7 mouse cellular contexts compared by ENCODE assay signal in the genomic region with DNA sequence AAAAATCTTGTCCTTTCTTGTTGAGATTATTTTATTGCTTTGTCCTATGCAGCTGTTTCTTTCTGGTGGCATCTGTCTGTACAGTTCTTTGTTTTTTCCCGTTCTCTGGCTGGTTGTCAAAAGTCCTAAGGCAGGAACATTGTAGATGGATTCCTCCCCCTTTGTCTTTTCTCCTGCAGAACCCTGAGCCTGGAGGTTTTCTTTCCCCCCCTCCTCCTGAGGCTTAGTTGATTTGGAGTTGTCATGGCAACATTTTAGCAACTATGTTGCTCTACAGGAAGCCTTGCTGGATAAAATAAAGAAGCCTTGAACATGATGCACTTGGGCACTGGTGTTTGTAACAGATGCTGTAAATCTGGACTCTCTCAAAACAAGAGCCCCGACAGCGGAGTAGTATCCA. TPM values are rescaled to one million over a fixed set of nuclear protein-coding genes. Genes with fewer than 3 reads are reported as not detected.
A peak's percentile ranks its signal among the peaks of the same experiment; 100 is the strongest.
DNase-seq lines count a peak whose midpoint lies in the region; ATAC-seq lines count a peak whose summit lies in the region.

No protein-coding gene starts in this region.

- no peaks in the 10 kb centered on the region for H3K27me3 ChIP-seq in neural tube, embryonic 11.5 days (ENCODE audit: control insufficient read depth, insufficient read depth, low read length)
- H3K27me3 ChIP-seq in forebrain, embryonic 16.5 days (replicated peaks; ENCODE audit: control insufficient read depth, insufficient read depth, low read length) = peaks cover 5% of the 10 kb centered on the region

- peak overlapping the region; percentile 85 for H3K9ac ChIP-seq in neural tube, embryonic 11.5 days (ENCODE audit: low read length)
- H3K9ac ChIP-seq in forebrain, embryonic 16.5 days (replicated peaks; ENCODE audit: low read depth, low read length) = peak overlapping the region; percentile 98

- DNase-seq in neural tube, embryonic 11.5 days (ENCODE audit: low spot score) = no peak
- DNase-seq in neural tube, embryonic 10.5 days (ENCODE audit: extremely low spot score, low spot score) = no peak
- peak; percentile 75 for DNase-seq in brain, adult 2 months (ENCODE audit: low read depth, low spot score)
- peak; percentile 55 for DNase-seq in layer of hippocampus, adult 9-11 months
- DNase-seq in naive thymus-derived CD4-positive, alpha-beta T cell, adult 2 months (ENCODE audit: low read depth) = peak; percentile 62
- DNase-seq in gastrocnemius, adult 18-20 months (ENCODE audit: low spot score) = no peak

- peak overlapping the region; percentile 48 for H3K4me2 ChIP-seq in neural tube, embryonic 11.5 days (ENCODE audit: low read depth)
- peak overlapping the region; percentile 66 for H3K4me2 ChIP-seq in forebrain, embryonic 16.5 days (ENCODE audit: low read length)

- peak; percentile 14; the same call in 1 of the 2 replicates for ATAC-seq in neural tube, embryonic 11.5 days (ENCODE audit: insufficient read depth, low FRiP score, low TSS enrichment)
- ATAC-seq in forebrain, embryonic 16.5 days = peak; percentile 21

- peak overlapping the region; percentile 71 for H3K4me3 ChIP-seq in neural tube, embryonic 11.5 days (ENCODE audit: low read depth, low read length)
- H3K4me3 ChIP-seq in forebrain, embryonic 16.5 days (replicated peaks; ENCODE audit: low read length) = peak overlapping the region; percentile 60

- H3K9me3 ChIP-seq in neural tube, embryonic 11.5 days (ENCODE audit: control insufficient read depth, low read length) = no peaks in the 10 kb centered on the region
- H3K9me3 ChIP-seq in forebrain, embryonic 16.5 days (ENCODE audit: control insufficient read depth, low read length) = no peaks in the 10 kb centered on the region

- 38% methylated on average over 3 of the region's 3 CpGs for WGBS in neural tube, embryonic 11.5 days
- 8% methylated on average over 3 of the region's 3 CpGs for WGBS in forebrain, embryonic 16.5 days

- peaks cover 2% of the 10 kb centered on the region; the same call in 1 of the 2 replicates for H3K4me1 ChIP-seq in neural tube, embryonic 11.5 days (ENCODE audit: control insufficient read depth, insufficient read depth, low read length)
- peaks cover 21% of the 10 kb centered on the region for H3K4me1 ChIP-seq in forebrain, embryonic 16.5 days (replicated peaks; ENCODE audit: control insufficient read depth, insufficient read depth, low read length)

- peak overlapping the region; percentile 68; the same call in 1 of the 2 replicates for H3K27ac ChIP-seq in neural tube, embryonic 11.5 days (ENCODE audit: low read depth, low read length)
- peak overlapping the region; percentile 97 for H3K27ac ChIP-seq in forebrain, embryonic 16.5 days (ENCODE audit: low read length)

- peaks cover 10% of the 10 kb centered on the region for H3K36me3 ChIP-seq in neural tube, embryonic 11.5 days (ENCODE audit: control insufficient read depth, insufficient read depth, low read length)
- peaks cover 15% of the 10 kb centered on the region for H3K36me3 ChIP-seq in forebrain, embryonic 16.5 days (ENCODE audit: control insufficient read depth, insufficient read depth)

RNA-seq across cellular contexts. Expression of a gene that starts 1.3 kb away (rescaled TPM):
- 151 and 162 TPM in 2 replicates for polyA plus RNA-seq in neural tube, embryonic 11.5 days (2014; fragmentation: Nextera tagmentation; extraction: Ambion mirVana)
- polyA plus RNA-seq in forebrain, embryonic 16.5 days (2015; fragmentation: Nextera tagmentation; extraction: Ambion mirVana) = 207 and 226 TPM in 2 replicates
- total RNA-seq in gastrocnemius, adult 18-20 months (2021) = 10 to 100 TPM; 24.7 to 26.1 TPM

RNA-seq across cellular contexts. Expression of a gene that starts 6.2 kb away (rescaled TPM):
- polyA plus RNA-seq in neural tube, embryonic 11.5 days (2014; fragmentation: Nextera tagmentation; extraction: Ambion mirVana) = 3.6 and 3.8 TPM in 2 replicates
- 10.1 and 11.4 TPM in 2 replicates for polyA plus RNA-seq in forebrain, embryonic 16.5 days (2015; fragmentation: Nextera tagmentation; extraction: Ambion mirVana)
- total RNA-seq in gastrocnemius, adult 18-20 months (2021) = under 1 TPM; 0.48 to 0.93 TPM

RNA-seq across cellular contexts. Expression of a gene that starts 23.7 kb away (rescaled TPM):
- 0.41 and 0.78 TPM in 2 replicates for polyA plus RNA-seq in neural tube, embryonic 11.5 days (2014; fragmentation: Nextera tagmentation; extraction: Ambion mirVana)
- 0.48 and 0.81 TPM in 2 replicates for polyA plus RNA-seq in forebrain, embryonic 16.5 days (2015; fragmentation: Nextera tagmentation; extraction: Ambion mirVana)
- under 1 TPM; 0.53 to 0.90 TPM for total RNA-seq in gastrocnemius, adult 18-20 months (2021)

RNA-seq across cellular contexts. Expression of a gene that starts 24.9 kb away (rescaled TPM):
- 16.9 and 21.0 TPM in 2 replicates for polyA plus RNA-seq in neural tube, embryonic 11.5 days (2014; fragmentation: Nextera tagmentation; extraction: Ambion mirVana)
- 7.8 and 10.2 TPM in 2 replicates for polyA plus RNA-seq in forebrain, embryonic 16.5 days (2015; fragmentation: Nextera tagmentation; extraction: Ambion mirVana)
- total RNA-seq in gastrocnemius, adult 18-20 months (2021) = 1 to 10 TPM; 3.7 to 7.0 TPM

RNA-seq across cellular contexts. Expression of a gene that starts 42.5 kb away (rescaled TPM):
- polyA plus RNA-seq in neural tube, embryonic 11.5 days (2014; fragmentation: Nextera tagmentation; extraction: Ambion mirVana) = 1.1 and 1.7 TPM in 2 replicates
- polyA plus RNA-seq in forebrain, embryonic 16.5 days (2015; fragmentation: Nextera tagmentation; extraction: Ambion mirVana) = 0.67 and 1.1 TPM in 2 replicates
- total RNA-seq in gastrocnemius, adult 18-20 months (2021) = not detected

Comparison
In these comparisons a context has a peak if more than half of its experiments do, and no peak if none do; other contexts are left out.
1. DNase-seq: peak in brain, adult 2 months (single experiment), layer of hippocampus, adult 9-11 months (single experiment) and naive thymus-derived CD4-positive, alpha-beta T cell, adult 2 months (single experiment); none in neural tube, embryonic 11.5 days (single experiment), neural tube, embryonic 10.5 days (single experiment) and gastrocnemius, adult 18-20 months (single experiment).